Mouse (Mus musculus): Measurements from ENCODE around the gene Adra2b.

DNA sequence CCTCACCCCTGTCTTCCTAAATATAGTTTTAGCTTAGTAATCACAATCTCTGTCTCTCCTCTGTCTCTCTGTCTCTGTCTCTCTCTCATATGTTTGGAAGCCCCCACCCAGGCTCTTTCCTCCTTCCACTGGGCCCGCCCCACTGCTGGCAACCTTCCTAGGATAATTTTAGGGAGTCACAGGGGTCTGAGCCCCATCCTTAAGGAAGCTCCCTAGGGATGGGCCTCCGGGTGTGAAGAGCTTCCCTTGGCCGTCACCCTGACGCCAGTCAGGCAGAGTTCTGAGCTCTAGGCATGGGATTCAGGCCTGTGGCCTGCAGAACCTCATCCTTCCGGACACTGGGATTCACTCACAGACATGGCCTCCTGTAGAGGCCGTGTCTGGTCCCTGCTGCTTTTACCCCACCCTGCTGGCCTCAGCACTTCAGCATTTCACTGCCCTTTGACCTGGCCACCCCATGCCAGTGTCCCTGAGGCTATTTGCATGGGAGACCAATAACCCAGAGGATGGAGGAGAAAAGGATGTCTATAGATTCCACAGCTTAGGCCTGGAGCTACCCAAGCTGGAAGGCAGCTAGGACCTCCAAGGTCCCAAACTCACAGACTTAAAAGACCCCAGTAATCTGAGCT, 13.5 kb downstream of the Adra2b start:
- TF ChIP-seq CTCF (IDR thresholded peaks at IDR 0.05; ENCODE audit: borderline replicate concordance, insufficient read depth, low read depth, low read length) (no peak), POLR2A (IDR thresholded peaks at IDR 0.05; ENCODE audit: borderline replicate concordance, insufficient read depth, low read length) (no peak)

Measured in cerebellum, adult 2 months (tissue).